Mouse (Mus musculus): Measurements from ENCODE around the gene Prl8a9. TPM values are rescaled to one million over a fixed set of nuclear protein-coding genes. Genes with fewer than 3 reads are reported as not detected.

Gene Prl8a9
- polyA plus RNA-seq (2017; shearing (Covaris generic)) = not detected

DNA sequence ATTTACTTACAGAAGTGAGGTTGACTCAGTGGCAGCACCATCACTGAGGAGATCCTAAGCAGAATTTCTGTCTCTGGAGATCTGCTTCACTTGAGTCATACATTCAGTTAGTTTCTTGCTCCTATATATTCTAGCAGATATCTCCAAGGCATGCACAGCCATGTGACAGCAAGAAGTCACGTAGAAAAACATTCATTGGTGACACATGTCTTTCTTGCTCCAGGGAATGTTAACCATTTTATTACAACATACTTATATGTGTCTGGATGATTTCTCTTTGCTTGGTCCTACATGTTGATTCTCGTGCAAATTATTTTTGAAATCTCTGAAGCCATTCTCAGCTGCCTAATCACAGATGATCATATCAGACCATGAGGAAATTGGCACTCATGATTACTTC lies at the start of gene Prl8a9:
Gene Prl8a9, minus strand, starts transcription at position 101 of the 400 bp plus-strand sequence.

GRCm38 (mm10) chr13:27610482-27610881 lies 46.1 kb upstream of the Prl8a9 start, which contains the start of gene Prl7b1:
TSS of gene Prl7b1 (minus strand) at chr13:27610582.

GRCm38 (mm10) chr13:27582071-27582470 lies 17.7 kb upstream of the Prl8a9 start, which contains the start of gene Prl8a1:
TSS of gene Prl8a1 (minus strand) at chr13:27582171.

GRCm38 (mm10) chr13:27513117-27513516 lies 51.3 kb downstream of the Prl8a9 start, which contains the start of gene Prl8a8:
TSS of gene Prl8a8 (minus strand) at chr13:27513217.

Other genes starting within 250 kb of the Prl8a9 start
- gene Prl8a2, start 218.9 kb downstream of the Prl8a9 start, polyA plus RNA-seq (2017; shearing (Covaris generic)) = not detected
- not detected for gene Prl2b1, start 173.8 kb downstream of the Prl8a9 start, polyA plus RNA-seq (2017; shearing (Covaris generic))
- gene Prl8a6, start 125.9 kb downstream of the Prl8a9 start, polyA plus RNA-seq (2017; shearing (Covaris generic)) = not detected
- gene Prl8a8, start 51.4 kb downstream of the Prl8a9 start, polyA plus RNA-seq (2017; shearing (Covaris generic)) = not detected
- gene Prl8a1, start 17.6 kb upstream of the Prl8a9 start, polyA plus RNA-seq (2017; shearing (Covaris generic)) = not detected
- gene Prl7b1, start 46.0 kb upstream of the Prl8a9 start, polyA plus RNA-seq (2017; shearing (Covaris generic)) = not detected
- gene Prl7a1, start 77.9 kb upstream of the Prl8a9 start, polyA plus RNA-seq (2017; shearing (Covaris generic)) = not detected
- gene Prl7a2, start 103.4 kb upstream of the Prl8a9 start, polyA plus RNA-seq (2017; shearing (Covaris generic)) = not detected
- not detected for gene Prl7d1, start 152.1 kb upstream of the Prl8a9 start, polyA plus RNA-seq (2017; shearing (Covaris generic))
- not detected for gene Prl7c1, start 216.2 kb upstream of the Prl8a9 start, polyA plus RNA-seq (2017; shearing (Covaris generic))
- gene Prl2a1, start 237.0 kb upstream of the Prl8a9 start, polyA plus RNA-seq (2017; shearing (Covaris generic)) = not detected

Measured in activated CD4-positive, CD25-positive, alpha-beta regulatory T cell, adult 9 weeks (primary cell).